Mouse (Mus musculus) lung, postnatal 25 days (tissue): ENCODE measurements around the gene Alpl.

Experiments
- DNase-seq: peaks from one replicate; pipeline ENCODE4 v3.0.0; 2022; ENCODE audit warnings: low spot score

Gene Alpl

GRCm38 (mm10) chr4:137800324-137800723 lies 4.1 kb upstream of the Alpl start:
- DNase-seq: no peak

DNA sequence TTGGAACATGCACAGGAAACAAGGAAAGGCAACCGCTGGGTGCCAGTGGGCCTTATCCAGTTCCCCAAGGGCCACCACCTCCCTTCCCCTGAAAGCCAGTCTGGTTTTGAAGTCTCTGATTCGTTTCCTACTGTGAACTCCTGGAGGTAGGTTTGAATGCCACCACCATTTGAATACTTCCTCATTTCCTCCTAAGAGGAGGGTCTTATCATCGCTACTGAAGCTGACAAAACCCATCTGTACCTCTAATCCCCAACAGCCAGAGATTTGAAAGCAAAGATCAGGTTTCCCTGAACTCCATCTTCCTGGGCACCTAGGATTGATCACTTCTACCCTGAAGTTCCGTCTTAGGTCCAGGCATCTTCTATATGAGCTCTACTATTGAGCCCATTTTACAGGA lies 854 bp upstream of the Alpl start:
- DNase-seq: no peak

DNA sequence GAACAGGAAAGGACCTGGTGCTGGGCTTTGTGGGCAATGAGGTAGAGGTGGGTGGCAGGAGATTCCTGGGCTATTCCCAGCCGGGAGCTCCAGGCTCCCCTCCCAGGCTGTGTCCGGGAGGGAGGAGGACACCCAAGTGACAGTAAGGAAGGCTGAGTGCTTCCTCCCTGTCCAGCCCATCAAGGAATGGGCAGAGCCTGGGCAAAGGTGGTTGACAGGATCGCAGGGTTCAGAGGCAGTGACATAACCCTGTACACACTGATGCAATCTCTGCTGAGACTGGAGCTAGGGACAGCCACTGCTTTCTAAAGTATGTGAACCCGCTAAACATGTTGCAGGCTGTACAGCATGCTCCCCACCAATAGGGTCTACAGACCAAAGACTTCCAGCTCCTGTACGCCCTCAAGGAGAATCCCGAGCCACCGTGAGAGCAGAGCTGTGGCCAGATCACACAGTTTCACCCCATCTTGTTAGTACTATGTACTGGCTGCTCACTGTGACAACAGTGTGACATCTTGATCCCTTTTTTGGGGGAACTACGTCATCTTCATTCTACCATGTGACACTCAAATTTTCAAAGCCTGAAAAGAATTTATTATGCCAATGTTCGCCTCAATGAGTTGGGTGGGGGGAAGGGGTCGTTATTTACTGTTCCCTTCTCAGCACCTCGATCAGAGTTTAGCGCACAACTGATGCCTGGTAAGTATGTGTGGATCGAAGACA lies 1.8 kb downstream of the Alpl start:
- no peak for DNase-seq

DNA sequence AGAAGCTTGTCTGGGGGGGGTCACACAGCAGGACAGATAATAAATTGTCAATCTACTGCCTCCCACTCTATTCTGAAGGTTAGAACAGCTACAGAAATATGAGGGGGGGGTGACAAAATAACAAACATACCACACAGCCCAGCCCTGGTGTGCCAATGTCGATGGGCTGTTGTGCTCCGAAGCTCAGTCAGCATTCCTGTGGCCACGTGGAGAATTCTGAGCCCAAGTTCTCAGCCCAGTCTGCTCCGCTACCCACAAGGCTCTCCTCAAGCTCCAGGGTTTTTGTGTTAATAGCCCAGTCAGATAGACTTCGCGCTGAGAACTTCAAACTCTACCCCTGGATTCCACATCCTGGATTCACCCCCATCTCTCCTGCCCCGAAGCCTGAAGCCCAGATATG lies 2.6 kb downstream of the Alpl start:
- DNase-seq: no peak

- no peak for DNase-seq
Observed at GRCm38 (mm10) chr4:137791440-137791839, 4.7 kb downstream of the Alpl start.

GRCm38 (mm10) chr4:137790981-137791380 lies 5.2 kb downstream of the Alpl start:
- no peak for DNase-seq

DNA sequence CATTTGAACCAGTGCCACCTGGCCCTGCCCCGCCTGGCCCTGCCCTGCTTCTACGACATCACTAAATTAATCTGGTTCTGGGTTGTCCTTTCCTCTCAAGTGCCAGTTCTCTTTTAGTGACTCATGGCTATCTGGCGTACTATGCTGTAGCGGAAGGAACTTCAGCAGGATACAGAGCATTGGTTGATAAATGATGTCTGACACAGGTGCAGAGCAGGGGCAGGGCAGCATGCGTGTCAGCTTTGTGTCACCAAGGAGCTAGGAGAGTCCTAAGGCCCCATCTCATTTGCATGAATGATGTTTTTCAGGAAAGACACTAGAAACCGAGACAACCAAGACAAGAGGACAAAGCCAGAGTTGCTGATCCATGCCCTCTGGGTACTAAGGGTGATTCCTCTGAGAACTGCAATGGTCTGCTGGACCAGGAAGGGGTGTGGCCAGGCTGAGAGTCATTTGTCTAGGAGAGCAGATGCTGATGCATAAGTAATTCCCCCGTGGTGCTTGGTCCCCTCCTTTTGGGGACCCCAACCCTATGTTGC lies 7.6 kb downstream of the Alpl start:
- DNase-seq: no peak

DNA sequence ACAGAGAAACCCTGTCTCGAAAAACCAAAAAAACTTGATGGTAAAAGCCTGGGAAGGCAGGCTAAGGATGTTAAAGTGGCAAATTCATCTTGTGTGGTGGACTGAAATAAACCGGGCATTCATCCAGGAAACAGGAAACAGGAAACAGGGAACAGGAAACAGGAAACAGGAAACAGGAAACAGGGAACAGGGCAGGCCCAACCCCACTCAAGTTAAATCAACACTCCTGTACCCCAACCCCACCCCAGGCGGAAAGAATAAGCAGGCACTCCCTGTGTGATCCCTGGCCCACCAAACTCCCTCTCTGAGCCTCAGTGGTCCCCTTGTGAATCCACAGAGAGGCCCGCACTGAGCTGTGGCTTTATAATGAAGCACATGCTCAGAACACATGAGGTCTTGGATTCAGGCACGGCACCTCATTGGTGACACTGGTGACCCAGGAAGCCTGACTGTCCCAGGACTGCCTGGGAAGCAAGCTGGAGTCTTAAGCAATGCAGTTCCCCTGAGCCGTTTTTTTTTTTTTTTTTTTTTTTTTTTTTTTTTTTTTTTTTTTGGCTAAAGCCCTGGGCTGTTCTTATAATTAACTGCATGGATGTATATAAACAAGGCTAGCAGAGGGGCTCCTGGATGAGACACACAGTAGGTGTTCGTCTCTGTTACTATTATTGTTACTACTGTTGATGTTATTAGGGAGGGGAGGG lies 8.4 kb downstream of the Alpl start:
- no peak for DNase-seq

- peak; percentile 50 for DNase-seq
Observed at GRCm38 (mm10) chr4:137786488-137786887, 9.7 kb downstream of the Alpl start.

DNA sequence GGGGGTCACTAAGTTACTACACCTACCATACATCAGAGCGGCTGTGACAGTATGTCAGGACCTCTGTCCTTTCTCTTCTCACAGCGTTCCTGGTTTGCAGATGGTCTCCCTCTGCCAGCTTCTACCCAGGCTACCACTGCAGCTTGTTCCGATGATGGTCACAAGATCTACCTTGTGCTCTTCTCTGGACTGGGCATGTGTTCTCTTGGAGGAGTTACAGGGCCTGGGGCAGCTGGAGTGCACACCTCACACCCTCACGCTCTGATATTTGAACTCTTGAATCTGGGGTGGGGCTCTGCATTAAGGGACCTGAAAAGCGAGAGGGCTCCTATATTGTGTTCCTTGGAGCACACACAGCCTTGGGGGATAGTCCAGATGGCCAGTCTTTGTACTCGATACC lies 10.9 kb downstream of the Alpl start:
- DNase-seq: no peak

DNA sequence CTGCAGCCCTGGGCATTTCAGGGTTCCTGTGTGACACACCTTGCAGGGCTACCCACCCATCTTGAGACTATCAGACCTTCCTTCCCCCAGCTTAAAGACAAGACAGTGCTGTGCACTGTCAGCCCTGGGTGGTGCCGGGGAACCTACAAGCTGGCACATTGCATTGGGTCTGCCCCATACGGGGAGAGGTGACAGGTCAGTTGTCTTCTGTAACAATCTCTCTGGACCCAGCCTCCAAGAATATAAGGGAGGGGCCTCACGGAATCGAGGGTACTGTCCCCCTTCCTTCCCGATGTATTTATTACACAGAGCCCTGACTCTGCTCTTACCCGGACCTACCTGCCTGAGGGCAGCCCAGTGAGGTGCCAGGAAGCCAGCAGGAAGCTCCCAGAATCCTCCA lies 11.4 kb downstream of the Alpl start:
- no peak for DNase-seq

GRCm38 (mm10) chr4:137783541-137784191 lies 12.5 kb downstream of the Alpl start:
- peak; percentile 68 for DNase-seq

DNA sequence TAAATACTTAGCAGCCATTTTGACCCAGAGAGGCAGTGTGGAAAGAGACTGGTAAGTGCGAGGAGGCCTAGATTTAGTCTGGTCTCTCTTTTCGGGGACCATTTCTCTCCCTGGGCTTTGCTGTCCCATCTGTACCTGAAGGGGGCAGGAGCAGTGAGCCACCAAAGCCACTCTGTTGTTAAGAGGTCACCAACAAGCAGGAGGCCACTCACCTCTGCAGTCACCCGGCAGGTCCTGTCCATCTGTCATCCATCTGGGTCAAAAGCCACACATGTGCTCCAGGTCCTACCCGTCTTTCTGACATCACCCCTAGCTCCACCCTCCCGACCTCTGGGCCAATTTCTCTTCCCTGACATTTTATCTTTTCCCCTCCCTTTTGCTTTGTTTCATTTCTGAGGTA lies 14.2 kb downstream of the Alpl start:
- DNase-seq: no peak

- no peak for DNase-seq
Observed at GRCm38 (mm10) chr4:137780986-137781385, 15.2 kb downstream of the Alpl start.

DNA sequence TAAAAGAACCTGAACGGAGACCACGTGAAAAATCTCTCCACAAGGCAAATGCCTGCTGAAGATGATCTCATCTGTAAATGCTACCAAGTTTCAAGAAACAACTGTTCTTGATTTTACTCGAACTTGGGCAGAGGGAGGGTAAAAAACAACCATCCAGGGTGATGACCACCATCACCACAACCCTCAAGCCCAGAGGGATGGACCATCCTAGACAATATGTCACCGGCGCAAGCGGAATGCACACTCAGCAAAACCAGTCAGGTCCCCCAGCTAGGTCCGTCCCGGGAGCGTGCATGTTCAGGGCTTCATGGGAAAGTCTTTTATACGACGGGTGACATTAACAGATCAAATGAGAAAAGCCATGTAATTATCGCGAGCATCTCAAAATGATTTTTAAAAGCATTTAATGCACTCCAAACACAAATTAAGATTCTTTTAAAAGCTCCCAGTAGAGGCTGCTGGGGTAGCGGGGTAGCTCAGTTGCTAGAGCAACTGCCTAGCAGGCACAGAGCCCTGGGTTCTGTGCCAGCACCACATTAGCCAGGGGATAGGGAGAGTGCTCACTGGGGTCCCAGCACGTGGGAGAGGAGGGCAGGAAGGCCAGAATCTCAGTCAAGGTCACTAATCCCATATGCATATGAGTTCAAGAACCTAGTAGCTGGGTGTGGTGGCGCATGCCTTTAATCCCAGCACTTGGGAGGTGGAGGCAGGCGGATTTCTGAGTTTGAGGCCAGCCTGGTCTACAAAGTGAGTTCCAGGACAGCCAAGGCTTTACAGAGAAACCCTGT lies 17.6 kb downstream of the Alpl start:
- no peak for DNase-seq

DNA sequence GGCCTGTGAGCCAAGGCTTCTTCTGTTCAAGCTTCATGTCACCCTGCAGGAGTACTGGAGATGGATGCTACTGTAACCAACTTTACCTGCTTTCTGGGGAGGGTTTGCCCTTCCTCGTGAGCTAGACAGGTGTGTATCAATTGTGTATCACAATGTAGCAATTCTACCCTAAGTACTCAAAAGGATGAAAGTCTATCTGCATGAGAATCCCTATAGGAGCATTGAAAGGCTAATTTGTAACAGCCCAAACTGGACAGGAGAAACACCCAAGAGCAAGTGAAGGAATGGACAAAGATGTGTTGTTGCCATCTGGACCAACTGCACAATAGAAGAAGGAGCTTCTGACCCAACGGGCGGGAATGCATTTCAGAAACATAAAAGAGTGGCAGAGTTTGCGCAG lies 18.3 kb downstream of the Alpl start:
- DNase-seq: no peak

GRCm38 (mm10) chr4:137774505-137774904 lies 21.7 kb downstream of the Alpl start:
- DNase-seq: no peak

DNA sequence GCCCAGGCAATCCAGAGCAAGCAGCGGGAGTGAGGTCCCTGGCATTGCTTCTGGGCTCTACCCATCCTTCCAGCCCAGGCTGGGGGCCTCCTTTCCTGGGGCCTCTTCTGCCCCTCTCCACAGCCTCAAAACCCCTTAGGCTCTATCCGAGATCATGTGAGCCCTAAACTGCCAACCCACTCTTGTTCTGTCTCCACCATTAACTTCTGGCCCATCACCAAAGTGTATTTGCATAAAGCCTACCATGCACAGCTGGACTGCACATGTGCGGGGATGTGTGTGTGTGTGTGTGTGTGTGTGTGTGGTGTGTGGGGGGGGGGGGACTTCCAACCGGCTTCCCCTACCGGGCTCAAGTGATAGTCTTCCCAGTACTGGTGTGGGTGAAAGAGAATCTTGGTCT lies 22.2 kb downstream of the Alpl start:
- no peak for DNase-seq

GRCm38 (mm10) chr4:137773369-137773899 lies 22.8 kb downstream of the Alpl start:
- DNase-seq: no peak

- no peak for DNase-seq
Observed at GRCm38 (mm10) chr4:137772438-137773056, 23.6 kb downstream of the Alpl start.

DNA sequence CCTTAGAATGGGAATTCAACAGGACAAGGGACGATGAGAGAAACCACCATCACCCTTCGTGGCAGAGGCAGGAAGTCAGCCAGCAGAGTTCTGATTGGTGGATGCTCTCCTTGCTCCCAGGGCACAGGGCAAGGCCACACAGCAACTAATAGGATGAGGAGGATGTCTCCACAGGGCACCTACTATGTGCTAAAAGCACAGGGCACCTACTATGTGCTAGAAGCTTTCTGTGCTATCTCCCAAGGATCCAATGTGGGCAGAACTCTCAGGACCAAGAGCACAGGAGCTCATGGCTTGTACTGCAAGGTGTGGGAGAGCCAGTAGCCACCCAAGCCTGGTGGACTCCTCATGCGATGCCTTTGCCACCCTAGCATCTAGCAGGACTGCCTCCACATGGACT lies 24.4 kb downstream of the Alpl start:
- no peak for DNase-seq
